Mouse (Mus musculus): ENCODE measurements around the gene Gpld1. TPM values are rescaled to one million over a fixed set of nuclear protein-coding genes. Genes with fewer than 3 reads are reported as not detected.

The Gpld1 gene
- polyA plus RNA-seq, 2 experiments from 2014 or later, result 1.9 to 4.5 TPM

GRCm38 (mm10) chr13:25023129-25023528 lies 80.2 kb downstream of the Gpld1 start:
- ATAC-seq, result no peak

GRCm38 (mm10) chr13:25024655-25025054 lies 81.7 kb downstream of the Gpld1 start:
- ATAC-seq, result no peak

- ATAC-seq, result no peak
These were observed 83.6 kb downstream of the Gpld1 start for GRCm38 (mm10) chr13:25026409-25027113.

GRCm38 (mm10) chr13:25027114-25027425 lies 84.1 kb downstream of the Gpld1 start:
- no peak for ATAC-seq

GRCm38 (mm10) chr13:25039488-25039887 lies 96.5 kb downstream of the Gpld1 start:
- ATAC-seq, result no peak

Other genes with a start within 250 kb of the Gpld1 start
- under 1 TPM in 1 of 2 experiments, not detected in 1; 0.38 TPM for gene Armh2, start 201.9 kb upstream of the Gpld1 start, polyA plus RNA-seq (2017; shearing (Covaris generic))
- 10 to 100 TPM; 26.7 to 30.0 TPM for gene Gmnn, start 181.2 kb upstream of the Gpld1 start, polyA plus RNA-seq (2017; shearing (Covaris generic))
- 10 to 100 TPM; 24.0 to 51.6 TPM for gene BC005537, start 141.5 kb upstream of the Gpld1 start, polyA plus RNA-seq (2017; shearing (Covaris generic))
- gene Acot13, start 111.6 kb upstream of the Gpld1 start, polyA plus RNA-seq (2017; shearing (Covaris generic)), result 10 to 100 TPM; 59.1 to 69.9 TPM
- gene Tdp2, start 111.5 kb upstream of the Gpld1 start, polyA plus RNA-seq (2017; shearing (Covaris generic)), result 10 to 100 TPM; 17.6 to 19.8 TPM
- gene D130043K22Rik, start 98.0 kb upstream of the Gpld1 start, polyA plus RNA-seq (2017; shearing (Covaris generic)), result 1 to 10 TPM in 1 of 2 experiments, under 1 TPM in 1; 0.19 to 1.7 TPM
- under 1 TPM; 0.31 to 0.34 TPM for gene Aldh5a1, start 5.5 kb upstream of the Gpld1 start, polyA plus RNA-seq (2017; shearing (Covaris generic))
- 1 to 10 TPM; 4.9 to 5.1 TPM for gene Mrs2, start 77.2 kb downstream of the Gpld1 start, polyA plus RNA-seq (2017; shearing (Covaris generic))
- not detected for gene Dcdc2a, start 112.9 kb downstream of the Gpld1 start, polyA plus RNA-seq (2017; shearing (Covaris generic))